8 mouse cellular contexts compared by ENCODE assay signal in genomic region chr11:50210101-50210504, GRCm38 (mm10). TPM values are rescaled to one million over a fixed set of nuclear protein-coding genes. Genes with fewer than 3 reads are reported as not detected.
DNase-seq lines count a peak whose midpoint lies in the region; ATAC-seq and TF ChIP-seq lines count a peak whose summit lies in the region.

No protein-coding gene starts in this region.

- intact Hi-C loops in left cerebral cortex, postnatal 10 days (cut with DNase I): no loop called here

- peak; percentile 87 for ATAC-seq in megakaryocyte progenitor cell, adult 5-6 weeks (replicated peaks; ENCODE audit: poor library complexity)

- TF ChIP-seq POLR2A in cortical plate, adult 2 months (IDR thresholded peaks at IDR 0.05; ENCODE audit: extremely low read depth, insufficient read depth, low read length): peak; percentile 35; the same call in 1 of the 2 replicates

- no peak for TF ChIP-seq CTCF in cortical plate, adult 2 months (IDR thresholded peaks at IDR 0.05; ENCODE audit: extremely low read depth, insufficient read depth, low read length)

- peak overlapping the region; percentile 82 for H3K4me3 ChIP-seq in cortical plate, adult 2 months (ENCODE audit: insufficient read depth, low read length)

- H3K4me1 ChIP-seq in cortical plate, adult 2 months (ENCODE audit: control insufficient read depth, insufficient read depth, low read length): peaks cover 11% of the 10 kb centered on the region

- peak overlapping the region; percentile 98 for H3K27ac ChIP-seq in cortical plate, adult 2 months (ENCODE audit: insufficient read depth, low read length)

- peak; percentile 92 to 96 for DNase-seq in adrenal gland, adult (ENCODE audit: inconsistent age in 2 of 2, low spot score in 1 of 2)
- DNase-seq in gastrocnemius, adult 8-10 months (ENCODE audit: low spot score in 2 of 2): peak; percentile 79 to 88
- DNase-seq in hindlimb bud, embryonic 11.5 days (ENCODE audit: extremely low spot score, low read depth, low spot score): peak; percentile 64
- DNase-seq in left cerebral cortex, postnatal 10 days (ENCODE audit: extremely low spot score in 1 of 2, low spot score in 2 of 2): peak; percentile 90 to 97
- peak; percentile 95 to 96 for DNase-seq in right cerebral cortex, postnatal 10 days (ENCODE audit: low spot score in 2 of 2)
- peak; percentile 94 for DNase-seq in urinary bladder, postnatal 14 days (ENCODE audit: low spot score)

RNA-seq across cellular contexts. Expression of gene Sqstm1, which starts 0.5 kb away (rescaled TPM):
- 410 and 414 TPM in 2 replicates for polyA plus RNA-seq in cortical plate, adult 2 months (2012; rRNA removed)
- total RNA-seq in gastrocnemius, adult 8-10 months (2022): 100 to 1,000 TPM; 494 to 615 (median 543) TPM
- 100 to 1,000 TPM; 356 to 381 TPM for total RNA-seq in left cerebral cortex, postnatal 10 days (2021)
- total RNA-seq in megakaryocyte progenitor cell, adult 5-6 weeks (2015): 42.7 and 49.3 TPM in 2 replicates
- 207 and 220 TPM in 2 replicates for total RNA-seq in megakaryocyte progenitor cell, adult 5-6 weeks (2017)

RNA-seq across cellular contexts. Expression of gene Mgat4b, which starts 0.6 kb away (rescaled TPM):
- 56.6 and 61.1 TPM in 2 replicates for polyA plus RNA-seq in cortical plate, adult 2 months (2012; rRNA removed)
- total RNA-seq in gastrocnemius, adult 8-10 months (2022): 10 to 100 TPM; 40.4 to 49.2 (median 44.9) TPM
- total RNA-seq in left cerebral cortex, postnatal 10 days (2021): 100 to 1,000 TPM; 144 to 146 TPM
- total RNA-seq in megakaryocyte progenitor cell, adult 5-6 weeks (2015): 17.4 and 18.9 TPM in 2 replicates
- 10.8 and 16.2 TPM in 2 replicates for total RNA-seq in megakaryocyte progenitor cell, adult 5-6 weeks (2017)

RNA-seq across cellular contexts. Expression of gene Ltc4s, which starts 28.3 kb away (rescaled TPM):
- polyA plus RNA-seq in cortical plate, adult 2 months (2012; rRNA removed): 22.5 and 24.2 TPM in 2 replicates
- 1 to 10 TPM; 1.2 to 3.1 (median 2.4) TPM for total RNA-seq in gastrocnemius, adult 8-10 months (2022)
- total RNA-seq in left cerebral cortex, postnatal 10 days (2021): 10 to 100 TPM; 11.3 to 11.4 TPM
- 0.74 and 1.1 TPM in 2 replicates for total RNA-seq in megakaryocyte progenitor cell, adult 5-6 weeks (2015)
- 1.4 TPM in 1 of 2 replicates, not detected in the other for total RNA-seq in megakaryocyte progenitor cell, adult 5-6 weeks (2017)

RNA-seq across cellular contexts. Expression of gene Mrnip, which starts 35.9 kb away (rescaled TPM):
- polyA plus RNA-seq in cortical plate, adult 2 months (2012; rRNA removed): 23.7 and 24.9 TPM in 2 replicates
- total RNA-seq in gastrocnemius, adult 8-10 months (2022): 1 to 10 TPM; 2.4 to 2.9 (median 2.6) TPM
- total RNA-seq in left cerebral cortex, postnatal 10 days (2021): 10 to 100 TPM; 18.5 to 20.6 TPM
- 18.8 and 20.0 TPM in 2 replicates for total RNA-seq in megakaryocyte progenitor cell, adult 5-6 weeks (2015)
- 14.6 and 16.5 TPM in 2 replicates for total RNA-seq in megakaryocyte progenitor cell, adult 5-6 weeks (2017)

Comparison
In these comparisons a context has a peak if more than half of its experiments do, and no peak if none do; other contexts are left out.
1. Peak in every context shown above with its lines: DNase-seq, ATAC-seq, H3K4me3 ChIP-seq and H3K27ac ChIP-seq.